Mouse (Mus musculus): ENCODE results near the gene Olfr16. TPM values are rescaled to one million over a fixed set of nuclear protein-coding genes. Genes with fewer than 3 reads are reported as not detected.

The Olfr16 gene
- not detected in 2 replicates for polyA plus RNA-seq (2015; fragmentation: Nextera tagmentation; extraction: Ambion mirVana)

GRCm38 (mm10) chr1:172950160-172950559 is at the start of gene Olfr16:
Olfr16 (plus strand) TSS chr1:172950409.
- Histone ChIP-seq H3K9ac (ENCODE audit: low read depth, low read length) (no peak within 1 kb of the TSS), H3K9me3 (ENCODE audit: control insufficient read depth, low read length) (no peaks in the 10 kb centered on the region), H3K4me2 (ENCODE audit: low read length) (no peak within 1 kb of the TSS), H3K36me3 (ENCODE audit: control insufficient read depth, insufficient read depth, low read length) (no peaks in the 10 kb centered on the region), H3K4me3 (ENCODE audit: low read length) (no peak within 1 kb of the TSS), H3K4me1 (ENCODE audit: control insufficient read depth, insufficient read depth, low read depth, low read length) (no peaks in the 10 kb centered on the region), H3K27me3 (replicated peaks; ENCODE audit: control insufficient read depth, insufficient read depth, low read length) (no peaks in the 10 kb centered on the region), H3K27ac (ENCODE audit: low read depth, low read length) (no peak within 1 kb of the TSS)
- WGBS = 38% methylated on average over 1 of the region's 1 CpGs
- ATAC-seq = no peak

- no peak for ATAC-seq
- Histone ChIP-seq H3K4me2 (ENCODE audit: low read length) (no peak overlapping the region), H3K36me3 (ENCODE audit: control insufficient read depth, insufficient read depth, low read length) (no peaks in the 10 kb centered on the region), H3K9ac (ENCODE audit: low read depth, low read length) (no peak overlapping the region), H3K4me1 (ENCODE audit: control insufficient read depth, insufficient read depth, low read depth, low read length) (no peaks in the 10 kb centered on the region), H3K27ac (ENCODE audit: low read depth, low read length) (no peak overlapping the region), H3K9me3 (ENCODE audit: control insufficient read depth, low read length) (no peaks in the 10 kb centered on the region), H3K27me3 (replicated peaks; ENCODE audit: control insufficient read depth, insufficient read depth, low read length) (no peaks in the 10 kb centered on the region), H3K4me3 (ENCODE audit: low read length) (no peak overlapping the region)
These were observed 46.9 kb upstream of the Olfr16 start for GRCm38 (mm10) chr1:172903313-172903712.

GRCm38 (mm10) chr1:172917115-172917514 is 33.1 kb upstream of the Olfr16 start:
- Histone ChIP-seq H3K36me3 (ENCODE audit: control insufficient read depth, insufficient read depth, low read length) (no peaks in the 10 kb centered on the region), H3K9me3 (ENCODE audit: control insufficient read depth, low read length) (no peaks in the 10 kb centered on the region), H3K9ac (ENCODE audit: low read depth, low read length) (no peak overlapping the region), H3K27me3 (replicated peaks; ENCODE audit: control insufficient read depth, insufficient read depth, low read length) (no peaks in the 10 kb centered on the region), H3K4me1 (ENCODE audit: control insufficient read depth, insufficient read depth, low read depth, low read length) (no peaks in the 10 kb centered on the region), H3K27ac (ENCODE audit: low read depth, low read length) (no peak overlapping the region), H3K4me2 (ENCODE audit: low read length) (no peak overlapping the region), H3K4me3 (ENCODE audit: low read length) (no peak overlapping the region)
- ATAC-seq = no peak
- 92% methylated on average over 1 of the region's 1 CpGs for WGBS

GRCm38 (mm10) chr1:172918450-172918849 is 31.8 kb upstream of the Olfr16 start:
- no peak overlapping the region for H3K27ac ChIP-seq (ENCODE audit: low read depth, low read length)

GRCm38 (mm10) chr1:172932197-172932596 is 18.0 kb upstream of the Olfr16 start:
- no peak overlapping the region for H3K4me3 ChIP-seq (ENCODE audit: low read length)
- no peak overlapping the region for H3K4me2 ChIP-seq (ENCODE audit: low read length)
- no peaks in the 10 kb centered on the region for H3K4me1 ChIP-seq (ENCODE audit: control insufficient read depth, insufficient read depth, low read depth, low read length)
- H3K27me3 ChIP-seq (replicated peaks; ENCODE audit: control insufficient read depth, insufficient read depth, low read length) = no peaks in the 10 kb centered on the region
- H3K9me3 ChIP-seq (ENCODE audit: control insufficient read depth, low read length) = no peaks in the 10 kb centered on the region
- no peak for ATAC-seq
- H3K9ac ChIP-seq (ENCODE audit: low read depth, low read length) = no peak overlapping the region
- no peaks in the 10 kb centered on the region for H3K36me3 ChIP-seq (ENCODE audit: control insufficient read depth, insufficient read depth, low read length)
- 98% methylated on average over 2 of the region's 2 CpGs for WGBS
- H3K27ac ChIP-seq (ENCODE audit: low read depth, low read length) = no peak overlapping the region

More at GRCm38 (mm10) chr1:172918450-172918849, 31.8 kb upstream of the Olfr16 start:
- Histone ChIP-seq H3K36me3 (ENCODE audit: control insufficient read depth, insufficient read depth, low read length) (no peaks in the 10 kb centered on the region), H3K9ac (ENCODE audit: low read depth, low read length) (no peak overlapping the region), H3K27me3 (replicated peaks; ENCODE audit: control insufficient read depth, insufficient read depth, low read length) (no peaks in the 10 kb centered on the region), H3K4me3 (ENCODE audit: low read length) (no peak overlapping the region), H3K9me3 (ENCODE audit: control insufficient read depth, low read length) (no peaks in the 10 kb centered on the region), H3K4me1 (ENCODE audit: control insufficient read depth, insufficient read depth, low read depth, low read length) (no peaks in the 10 kb centered on the region), H3K4me2 (ENCODE audit: low read length) (no peak overlapping the region)
- no peak for ATAC-seq
- WGBS = 90% methylated on average over 2 of the region's 2 CpGs

- WGBS = 84% methylated on average over 2 of the region's 2 CpGs
- Histone ChIP-seq H3K4me2 (ENCODE audit: low read length) (no peak overlapping the region), H3K27ac (ENCODE audit: low read depth, low read length) (no peak overlapping the region), H3K36me3 (ENCODE audit: control insufficient read depth, insufficient read depth, low read length) (no peaks in the 10 kb centered on the region), H3K4me3 (ENCODE audit: low read length) (no peak overlapping the region), H3K9me3 (ENCODE audit: control insufficient read depth, low read length) (no peaks in the 10 kb centered on the region), H3K27me3 (replicated peaks; ENCODE audit: control insufficient read depth, insufficient read depth, low read length) (no peaks in the 10 kb centered on the region), H3K9ac (ENCODE audit: low read depth, low read length) (no peak overlapping the region), H3K4me1 (ENCODE audit: control insufficient read depth, insufficient read depth, low read depth, low read length) (no peaks in the 10 kb centered on the region)
- ATAC-seq = no peak
These were observed 1.0 kb downstream of the Olfr16 start for GRCm38 (mm10) chr1:172951171-172951720.

- H3K4me1 ChIP-seq (ENCODE audit: control insufficient read depth, insufficient read depth, low read depth, low read length) = no peaks in the 10 kb centered on the region
- ATAC-seq = no peak
- H3K4me2 ChIP-seq (ENCODE audit: low read length) = no peak overlapping the region
- no peaks in the 10 kb centered on the region for H3K27me3 ChIP-seq (replicated peaks; ENCODE audit: control insufficient read depth, insufficient read depth, low read length)
- H3K4me3 ChIP-seq (ENCODE audit: low read length) = no peak overlapping the region
- H3K36me3 ChIP-seq (ENCODE audit: control insufficient read depth, insufficient read depth, low read length) = no peaks in the 10 kb centered on the region
- no peak overlapping the region for H3K27ac ChIP-seq (ENCODE audit: low read depth, low read length)
- H3K9me3 ChIP-seq (ENCODE audit: control insufficient read depth, low read length) = no peaks in the 10 kb centered on the region
- 44% methylated on average over 4 of the region's 4 CpGs for WGBS
- no peak overlapping the region for H3K9ac ChIP-seq (ENCODE audit: low read depth, low read length)
These were observed 5.2 kb downstream of the Olfr16 start for GRCm38 (mm10) chr1:172955376-172955775.

GRCm38 (mm10) chr1:172960452-172960851 is 10.2 kb downstream of the Olfr16 start:
- 60% methylated on average over 1 of the region's 1 CpGs for WGBS
- H3K4me1 ChIP-seq (ENCODE audit: control insufficient read depth, insufficient read depth, low read depth, low read length) = no peaks in the 10 kb centered on the region
- no peak overlapping the region for H3K27ac ChIP-seq (ENCODE audit: low read depth, low read length)
- H3K4me2 ChIP-seq (ENCODE audit: low read length) = no peak overlapping the region
- ATAC-seq = no peak
- H3K27me3 ChIP-seq (replicated peaks; ENCODE audit: control insufficient read depth, insufficient read depth, low read length) = no peaks in the 10 kb centered on the region
- no peaks in the 10 kb centered on the region for H3K36me3 ChIP-seq (ENCODE audit: control insufficient read depth, insufficient read depth, low read length)
- no peak overlapping the region for H3K4me3 ChIP-seq (ENCODE audit: low read length)
- no peak overlapping the region for H3K9ac ChIP-seq (ENCODE audit: low read depth, low read length)
- H3K9me3 ChIP-seq (ENCODE audit: control insufficient read depth, low read length) = no peaks in the 10 kb centered on the region

- H3K36me3 ChIP-seq (ENCODE audit: control insufficient read depth, insufficient read depth, low read length) = no peaks in the 10 kb centered on the region
- no peak for ATAC-seq
- no peaks in the 10 kb centered on the region for H3K4me1 ChIP-seq (ENCODE audit: control insufficient read depth, insufficient read depth, low read depth, low read length)
- no peak overlapping the region for H3K4me2 ChIP-seq (ENCODE audit: low read length)
- H3K27me3 ChIP-seq (replicated peaks; ENCODE audit: control insufficient read depth, insufficient read depth, low read length) = no peaks in the 10 kb centered on the region
- no peak overlapping the region for H3K27ac ChIP-seq (ENCODE audit: low read depth, low read length)
- no peaks in the 10 kb centered on the region for H3K9me3 ChIP-seq (ENCODE audit: control insufficient read depth, low read length)
- H3K9ac ChIP-seq (ENCODE audit: low read depth, low read length) = no peak overlapping the region
- no peak overlapping the region for H3K4me3 ChIP-seq (ENCODE audit: low read length)
- WGBS = 77% methylated on average over 12 of the region's 12 CpGs
These were observed 39.8 kb downstream of the Olfr16 start for GRCm38 (mm10) chr1:172989794-172990634.
